Mouse (Mus musculus) brain, embryonic 14.5 days (tissue): ENCODE data around the gene Brd7. TPM values are rescaled to one million over a fixed set of nuclear protein-coding genes. Genes with fewer than 3 reads are reported as not detected.
A peak's percentile ranks its signal among the peaks of the same experiment; 100 is the strongest.

Experiments
- DNase-seq: peaks from one replicate; pipeline ENCODE4 v3.0.0-alpha.2; 2011; ENCODE audit warnings: low read depth
- CTCF ChIP-seq: fragments of 200-500 bp; IDR thresholded peaks from 2 replicates; pipeline ENCODE4 v1.5.1; 2012; ENCODE audit warnings: inconsistent platforms, mild to moderate bottlenecking, moderate library complexity, borderline replicate concordance; ENCODE audit not compliant: insufficient read depth, insufficient read length; ENCODE audit errors: extremely low read depth
- POLR2A ChIP-seq: fragments of 200-500 bp; IDR thresholded peaks from 2 replicates; pipeline ENCODE4 v1.6.1; 2012; ENCODE audit warnings: mild to moderate bottlenecking, inconsistent platforms, borderline replicate concordance; ENCODE audit not compliant: poor library complexity, insufficient read depth, insufficient read length, severe bottlenecking; ENCODE audit errors: extremely low read depth
- polyA plus RNA-seq: library from polyadenylated mRNA; depleted of rRNA; stranded (reverse); fragments of >200 nt; gene quantifications from 2 replicates; pipeline ENCODE4 v1.2.3, GENCODE M21; 2012

Gene Brd7
- polyA plus RNA-seq, 1 experiment: 69.2 TPM

- no peak for DNase-seq
- TF ChIP-seq CTCF (no peak), POLR2A (no peak)
Observed at GRCm38 (mm10) chr8:88339887-88340695, 21.9 kb downstream of the Brd7 start.

GRCm38 (mm10) chr8:88339221-88339620 is 22.8 kb downstream of the Brd7 start:
- DNase-seq: peak; percentile 35

GRCm38 (mm10) chr8:88334975-88335374 is 27.0 kb downstream of the Brd7 start:
- no peak for TF ChIP-seq CTCF
- TF ChIP-seq POLR2A: no peak
- no peak for DNase-seq

More at GRCm38 (mm10) chr8:88339221-88339620, 22.8 kb downstream of the Brd7 start:
- TF ChIP-seq CTCF (no peak), POLR2A (no peak)

- DNase-seq: no peak
- no peak for TF ChIP-seq CTCF
- no peak for TF ChIP-seq POLR2A
Observed at GRCm38 (mm10) chr8:88334384-88334783, 27.6 kb downstream of the Brd7 start.

GRCm38 (mm10) chr8:88330816-88331215 is 31.2 kb downstream of the Brd7 start:
- no peak for TF ChIP-seq POLR2A
- no peak for TF ChIP-seq CTCF
- no peak for DNase-seq

- TF ChIP-seq CTCF: no peak
- TF ChIP-seq POLR2A: no peak
- no peak for DNase-seq
Observed at GRCm38 (mm10) chr8:88328689-88329088, 33.3 kb downstream of the Brd7 start.

- no peak for DNase-seq
- TF ChIP-seq CTCF (no peak), POLR2A (no peak)
Observed at GRCm38 (mm10) chr8:88326328-88326727, 35.7 kb downstream of the Brd7 start.

- DNase-seq: no peak
- TF ChIP-seq CTCF (no peak), POLR2A (no peak)
Observed at GRCm38 (mm10) chr8:88325795-88326194, 36.2 kb downstream of the Brd7 start.

GRCm38 (mm10) chr8:88325251-88325650 is 36.7 kb downstream of the Brd7 start:
- no peak for DNase-seq
- TF ChIP-seq CTCF (no peak), POLR2A (no peak)

- no peak for DNase-seq
- TF ChIP-seq CTCF: no peak
- TF ChIP-seq POLR2A: no peak
Observed at GRCm38 (mm10) chr8:88324760-88325159, 37.2 kb downstream of the Brd7 start.

- no peak for DNase-seq
- TF ChIP-seq CTCF: no peak
- TF ChIP-seq POLR2A: no peak
Observed at GRCm38 (mm10) chr8:88323523-88323922, 38.5 kb downstream of the Brd7 start.

GRCm38 (mm10) chr8:88321387-88321786 is 40.6 kb downstream of the Brd7 start:
- TF ChIP-seq CTCF: no peak
- no peak for TF ChIP-seq POLR2A

GRCm38 (mm10) chr8:88320134-88320533 is 41.9 kb downstream of the Brd7 start:
- no peak for DNase-seq
- no peak for TF ChIP-seq POLR2A
- no peak for TF ChIP-seq CTCF

More at GRCm38 (mm10) chr8:88321387-88321786, 40.6 kb downstream of the Brd7 start:
- no peak for DNase-seq

GRCm38 (mm10) chr8:88318151-88318550 is 43.8 kb downstream of the Brd7 start:
- TF ChIP-seq POLR2A: no peak
- no peak for TF ChIP-seq CTCF

GRCm38 (mm10) chr8:88317341-88317740 is 44.7 kb downstream of the Brd7 start:
- no peak for TF ChIP-seq POLR2A
- no peak for TF ChIP-seq CTCF
- no peak for DNase-seq

More at GRCm38 (mm10) chr8:88318151-88318550, 43.8 kb downstream of the Brd7 start:
- no peak for DNase-seq
